Mouse (Mus musculus) inflammation-experienced regulatory T-cells, adult 16 weeks (primary cell): ENCODE results near the gene Tbc1d10a. TPM values are rescaled to one million over a fixed set of nuclear protein-coding genes. Genes with fewer than 3 reads are reported as not detected.

ENCODE experiments used
- polyA plus RNA-seq: library from polyadenylated mRNA; unstranded; fragments of 100-300 nt; shearing (Covaris generic); gene quantifications from one replicate; pipeline ENCODE4 v1.2.1, GENCODE M21; 2017

Gene Tbc1d10a
- polyA plus RNA-seq, result 58.0 TPM

GRCm38 (mm10) chr11:4186486-4187317 lies at the start of gene Tbc1d10a:
Tbc1d10a (plus strand) TSS chr11:4186789.

DNA sequence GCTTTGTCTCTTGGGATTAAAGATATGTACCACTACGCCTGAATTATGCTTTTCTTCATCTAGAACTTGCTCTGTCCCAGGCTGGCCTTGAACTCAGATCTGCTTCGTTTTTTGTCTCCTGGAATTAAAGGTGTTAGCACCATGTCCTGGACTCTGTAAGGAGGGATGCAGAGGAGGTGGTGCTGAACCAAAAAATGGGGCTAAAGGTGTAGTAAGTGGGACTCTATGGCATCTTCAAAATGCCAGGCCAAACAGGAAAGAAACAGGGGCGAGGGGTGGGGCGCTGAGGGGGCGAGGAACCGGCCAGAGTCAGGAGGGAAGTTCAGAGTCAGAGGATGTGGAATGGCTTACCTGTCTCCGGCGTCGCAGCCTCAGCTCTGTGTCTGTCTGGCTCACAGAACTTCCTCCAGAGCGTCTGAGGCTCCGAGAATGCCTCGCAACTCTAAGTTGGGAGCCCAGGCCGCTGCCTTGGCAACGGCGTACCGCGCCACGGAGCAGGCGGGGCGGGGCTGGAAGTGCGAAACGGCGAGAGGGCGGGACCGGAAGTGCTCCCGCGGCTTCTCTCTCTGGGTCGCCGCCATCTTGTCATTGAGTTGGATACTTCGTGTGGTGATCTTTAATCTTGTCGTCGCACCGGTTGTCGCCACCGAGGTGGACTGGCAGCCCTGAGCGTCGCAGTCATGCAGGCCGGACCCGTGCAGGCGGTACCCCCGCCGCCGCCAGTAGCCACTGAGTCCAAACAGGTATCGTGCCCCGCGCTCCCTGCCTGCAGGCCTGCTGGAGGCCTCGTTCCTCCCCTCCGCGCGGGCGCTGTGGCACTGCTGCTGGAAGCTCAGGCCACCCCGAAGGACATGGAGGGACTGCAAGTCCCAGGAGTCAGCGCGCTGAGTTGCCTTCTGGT lies 26.5 kb upstream of the Tbc1d10a start, which contains the start of the genes Ccdc157 and Sf3a1:
Ccdc157 (minus strand) TSS at position 486 of the 901 bp plus-strand sequence.
Sf3a1 (plus strand) TSS at position 543 of the 901 bp plus-strand sequence.

GRCm38 (mm10) chr11:4217914-4218629 lies 31.5 kb downstream of the Tbc1d10a start, which contains the start of gene Castor1:
Castor1 (plus strand) TSS chr11:4218225.

GRCm38 (mm10) chr11:4235665-4236545 lies 49.3 kb downstream of the Tbc1d10a start, which contains the start of gene Osm:
Osm (plus strand) TSS chr11:4236420.

GRCm38 (mm10) chr11:4256846-4257607 lies 70.4 kb downstream of the Tbc1d10a start, which contains the start of gene Lif:
Lif (plus strand) TSS chr11:4257557.

Other genes starting within 250 kb of the Tbc1d10a start
- 97.6 TPM for gene Pes1, start 222.8 kb upstream of the Tbc1d10a start, polyA plus RNA-seq
- gene 4930556J24Rik, start 210.0 kb upstream of the Tbc1d10a start, polyA plus RNA-seq, result 0.27 TPM
- not detected for gene Gal3st1, start 203.2 kb upstream of the Tbc1d10a start, polyA plus RNA-seq
- not detected for gene Sec14l4, start 155.3 kb upstream of the Tbc1d10a start, polyA plus RNA-seq
- gene Sec14l3, start 121.9 kb upstream of the Tbc1d10a start, polyA plus RNA-seq, result not detected
- 3.5 TPM for gene Mtfp1, start 91.3 kb upstream of the Tbc1d10a start, polyA plus RNA-seq
- 1.2 TPM for gene Sec14l2, start 63.4 kb upstream of the Tbc1d10a start, polyA plus RNA-seq
- 29.2 TPM for gene Rnf215, start 51.6 kb upstream of the Tbc1d10a start, polyA plus RNA-seq
- 8.8 TPM for gene Ccdc157, start 26.5 kb upstream of the Tbc1d10a start, polyA plus RNA-seq
- gene Sf3a1, start 26.4 kb upstream of the Tbc1d10a start, polyA plus RNA-seq, result 96.2 TPM
- 51.5 TPM for gene Castor1, start 31.4 kb downstream of the Tbc1d10a start, polyA plus RNA-seq
- gene Osm, start 49.6 kb downstream of the Tbc1d10a start, polyA plus RNA-seq, result 33.8 TPM
- 3.5 TPM for gene Lif, start 70.8 kb downstream of the Tbc1d10a start, polyA plus RNA-seq